24 mouse cellular contexts compared by ENCODE assay signal in the genomic region with DNA sequence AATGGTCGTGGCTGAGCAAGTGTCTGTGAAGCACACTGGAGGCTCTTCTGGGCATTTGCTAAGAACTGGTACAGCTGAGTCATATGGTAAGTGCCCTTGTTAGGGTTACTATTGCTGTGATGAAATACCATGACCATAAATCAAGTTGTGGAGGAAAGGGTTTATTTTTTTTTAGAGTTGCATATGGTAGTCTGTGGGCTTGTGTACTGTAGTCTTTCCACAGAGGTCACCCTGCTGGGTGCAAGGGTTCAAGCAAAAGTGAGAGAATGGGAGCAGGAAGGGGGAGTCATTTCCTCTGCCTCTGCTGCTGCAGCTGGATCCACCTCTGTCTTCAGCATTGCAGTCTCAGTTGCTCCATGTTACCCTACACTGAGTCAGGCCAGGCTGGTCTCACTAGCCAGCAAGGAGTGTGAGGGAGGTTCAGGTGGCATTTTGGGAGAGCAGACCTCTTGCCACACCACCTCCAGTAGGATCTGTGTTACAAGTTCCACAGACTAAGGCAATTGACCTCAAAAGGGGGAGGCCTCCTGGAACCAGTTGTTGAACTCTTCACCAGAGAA. TPM values are rescaled to one million over a fixed set of nuclear protein-coding genes. Genes with fewer than 3 reads are reported as not detected.
"Had no signal": no experiment of that assay in that cellular context is flagged by ENCODE, and none has a peak within 500 bp of the region (broad histone marks: within the 10 kb centered on the region; RNA-seq: fewer than 3 reads in every experiment).

No protein-coding gene starts in this region.

- ATAC-seq: midbrain, embryonic 13.5 days; midbrain, embryonic 16.5 days had no signal

- H3K4me3 ChIP-seq: kidney, embryonic 15.5 days; left cerebral cortex, adult 2 months; liver, embryonic 13.5 days; megakaryocyte, embryonic 14.5 days; midbrain, embryonic 10.5 days; midbrain, embryonic 13.5 days had no signal

- H3K27ac ChIP-seq: kidney, embryonic 15.5 days; left cerebral cortex, adult 2 months; liver, embryonic 13.5 days; midbrain, embryonic 10.5 days; midbrain, embryonic 13.5 days; stomach, postnatal 0 days had no signal

- DNase-seq: kidney, adult 8-10 months; kidney, postnatal 10 days; kidney, postnatal 36 days; layer of hippocampus, postnatal 36 days; liver, embryonic 13.5 days; lung, adult 2 months; right cerebral cortex, postnatal 4 days; thymus, adult 2 months; thymus, postnatal 25 days had no signal

- H3K27me3 ChIP-seq: kidney, embryonic 15.5 days; liver, embryonic 13.5 days; megakaryocyte, embryonic 14.5 days; midbrain, embryonic 13.5 days had no signal

- H3K9ac ChIP-seq: kidney, embryonic 15.5 days; liver, embryonic 13.5 days; midbrain, embryonic 13.5 days had no signal

- H3K9me3 ChIP-seq: kidney, embryonic 15.5 days; liver, embryonic 13.5 days; midbrain, embryonic 13.5 days had no signal

- H3K4me2 ChIP-seq: kidney, embryonic 15.5 days; liver, embryonic 13.5 days; midbrain, embryonic 13.5 days had no signal

RNA-seq across cellular contexts. Expression of a gene that starts 19.2 kb away (rescaled TPM):
- polyA plus RNA-seq: liver, embryonic 16.5 days had no signal

RNA-seq across cellular contexts. Expression of a gene that starts 51.4 kb away (rescaled TPM):
- polyA plus RNA-seq: kidney, embryonic 15.5 days; limb, embryonic 11.5 days; limb, embryonic 14.5 days; liver, adult 2 months; liver, embryonic 13.5 days; liver, embryonic 16.5 days; lung, adult 2 months; lung, embryonic 16.5 days; midbrain, embryonic 10.5 days; midbrain, embryonic 13.5 days; midbrain, embryonic 16.5 days; neural tube, embryonic 11.5 days; neural tube, embryonic 14.5 days; stomach, embryonic 14.5 days; stomach, postnatal 0 days; thymus, adult 2 months had no signal
